Mouse (Mus musculus): ENCODE results near the gene Use1.

- no peak for TF ChIP-seq CHD2 (IDR thresholded peaks at IDR 0.05; ENCODE audit: low read depth, low read length)
- no peak for TF ChIP-seq ZC3H11A (IDR thresholded peaks at IDR 0.05; ENCODE audit: borderline replicate concordance, low read depth, low read length)
- no peak for TF ChIP-seq MAFK (IDR thresholded peaks at IDR 0.05; ENCODE audit: insufficient read depth, low read depth, low read length)
- TF ChIP-seq HCFC1 (IDR thresholded peaks at IDR 0.05; ENCODE audit: borderline replicate concordance, insufficient read depth, low read length): no peak
Observed at GRCm38 (mm10) chr8:71340625-71341024, 26.0 kb upstream of the Use1 start.
